Mouse (Mus musculus) heart, postnatal 0 days (tissue): ENCODE data around the gene Vps8.

Experiments
- CTCF ChIP-seq: IDR thresholded peaks from 2 replicates; pipeline ENCODE4 v1.5.1; 2016; ENCODE audit warnings: antibody characterized with exemption, control low read depth, low read depth
- EP300 ChIP-seq: IDR thresholded peaks from 2 replicates; pipeline ENCODE4 v1.6.1; 2016; ENCODE audit warnings: antibody characterized with exemption, low read depth

GRCm38 (mm10) chr16:21610473-21610872, 187.6 kb downstream of the Vps8 start:
- TF ChIP-seq CTCF (no peak), EP300 (no peak)
